Mouse (Mus musculus): ENCODE measurements around the gene AI597479.
"Not testable (repeated sequence)": the region's sequence is repeated elsewhere in the genome, so short reads cannot be mapped to it uniquely, and the experiment has no call there.

The AI597479 gene

DNA sequence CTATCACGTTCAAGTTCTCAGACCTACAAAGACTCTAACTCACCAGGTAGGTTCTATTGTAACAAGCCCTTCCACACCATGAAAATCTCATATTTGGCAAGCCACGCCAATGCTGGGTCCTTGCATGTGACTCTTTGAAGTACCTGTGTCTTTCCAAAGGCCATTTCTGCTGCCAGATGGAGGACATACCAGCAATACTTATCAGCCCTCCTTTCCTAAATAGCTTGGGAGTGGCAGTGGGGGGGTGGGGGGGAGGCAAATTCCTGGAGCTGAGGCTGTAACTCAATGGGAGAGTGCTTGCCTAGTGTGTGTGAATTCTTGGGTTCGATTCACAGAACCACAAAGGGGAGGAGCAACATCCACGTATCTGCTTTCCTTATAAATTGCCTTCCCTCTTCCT lies 26.2 kb downstream of the AI597479 start:
- DNase-seq (ENCODE audit: low read depth, low spot score): peak; percentile 25

DNA sequence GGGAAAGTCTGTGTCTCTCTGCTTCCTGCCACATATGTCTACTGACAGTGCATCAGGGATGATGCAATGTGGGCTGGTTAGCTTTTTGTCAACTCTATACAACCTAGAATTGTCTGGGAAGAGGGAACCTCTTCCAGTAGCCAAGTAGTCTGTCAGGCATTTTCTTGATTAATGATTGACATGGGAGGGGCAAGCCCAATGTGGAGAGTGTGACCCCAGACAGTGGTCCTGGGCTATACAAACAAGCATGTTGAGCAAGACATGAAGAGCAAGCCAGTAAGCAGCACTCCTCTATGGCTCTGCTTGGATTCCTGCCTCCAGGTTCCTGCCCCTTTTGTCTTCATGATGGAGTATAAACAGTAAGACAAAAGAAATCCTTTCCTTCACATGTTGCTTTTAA lies 28.7 kb downstream of the AI597479 start:
- DNase-seq (ENCODE audit: low read depth, low spot score): no peak

DNA sequence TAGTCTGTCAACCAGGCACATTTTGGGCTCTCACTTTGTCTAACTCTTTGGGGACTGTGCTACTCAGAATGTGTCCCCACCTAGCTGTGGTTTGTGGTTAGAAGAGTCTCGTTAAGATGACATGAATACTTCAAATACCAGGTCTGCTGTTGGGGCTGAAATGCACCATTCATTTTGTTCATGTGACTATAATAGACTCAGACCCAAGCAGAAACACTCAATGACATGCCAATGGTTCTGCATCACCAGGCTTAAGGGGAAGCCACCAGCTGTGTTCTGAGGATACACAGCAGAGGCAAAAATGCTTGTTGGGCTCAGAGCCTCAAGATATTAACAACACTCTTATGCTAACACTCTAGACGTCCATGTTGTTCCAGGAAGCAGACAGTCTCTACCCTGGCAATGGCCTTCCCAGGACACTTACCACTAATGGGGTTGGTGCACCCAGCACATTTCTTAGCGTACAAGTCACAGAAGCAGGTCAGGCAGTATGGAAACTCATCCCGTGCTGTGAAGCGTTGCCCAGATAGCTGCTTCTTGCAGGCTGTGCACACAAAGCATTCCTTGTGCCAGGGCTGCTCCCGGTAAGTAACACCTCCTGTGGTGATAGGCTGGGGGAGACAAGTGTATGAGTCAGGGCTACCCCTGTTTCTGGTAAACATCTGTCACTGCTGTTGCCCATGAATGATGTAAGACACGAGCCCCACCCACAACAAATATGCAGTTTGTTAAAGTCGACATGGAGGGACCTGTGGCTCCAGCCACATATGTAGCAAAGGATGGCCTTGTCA lies 29.5 kb downstream of the AI597479 start:
- no peak for DNase-seq (ENCODE audit: low read depth, low spot score)

DNA sequence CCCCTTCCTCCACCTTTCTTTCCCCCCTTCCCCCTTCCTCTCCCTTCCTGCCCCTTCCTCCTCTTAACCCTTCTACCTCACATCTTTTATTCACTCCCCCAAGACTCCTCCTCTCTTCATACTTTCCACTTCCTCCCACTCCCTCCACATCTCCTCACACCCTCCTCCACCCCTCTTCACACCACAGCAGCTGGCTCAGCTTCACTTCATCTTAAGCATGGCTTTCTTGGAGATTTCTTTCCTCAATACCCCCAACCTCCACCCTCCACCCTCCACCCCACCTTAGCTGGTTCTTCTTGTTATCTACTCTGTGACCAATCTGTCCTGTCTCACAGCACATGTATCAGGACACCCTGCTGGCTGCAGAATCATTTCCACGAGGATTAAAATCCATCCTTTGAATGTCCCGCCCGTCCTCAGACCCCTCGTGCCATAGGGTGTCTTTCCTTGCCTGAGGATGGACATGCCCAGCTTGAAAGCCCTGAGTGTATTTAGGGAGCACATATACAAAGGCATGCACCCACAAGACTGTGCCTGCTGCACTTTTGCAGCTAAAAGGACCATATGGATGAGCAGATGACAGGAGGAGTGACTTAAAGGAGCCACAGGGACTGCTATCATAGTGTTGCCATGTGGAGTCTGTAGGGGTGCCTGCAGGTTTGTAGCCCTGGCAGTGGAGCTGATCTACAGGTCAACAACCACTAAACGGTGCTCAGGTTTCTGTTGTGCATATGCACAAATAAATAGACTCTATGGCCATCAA lies 31.9 kb downstream of the AI597479 start:
- DNase-seq (ENCODE audit: low read depth, low spot score): no peak

DNA sequence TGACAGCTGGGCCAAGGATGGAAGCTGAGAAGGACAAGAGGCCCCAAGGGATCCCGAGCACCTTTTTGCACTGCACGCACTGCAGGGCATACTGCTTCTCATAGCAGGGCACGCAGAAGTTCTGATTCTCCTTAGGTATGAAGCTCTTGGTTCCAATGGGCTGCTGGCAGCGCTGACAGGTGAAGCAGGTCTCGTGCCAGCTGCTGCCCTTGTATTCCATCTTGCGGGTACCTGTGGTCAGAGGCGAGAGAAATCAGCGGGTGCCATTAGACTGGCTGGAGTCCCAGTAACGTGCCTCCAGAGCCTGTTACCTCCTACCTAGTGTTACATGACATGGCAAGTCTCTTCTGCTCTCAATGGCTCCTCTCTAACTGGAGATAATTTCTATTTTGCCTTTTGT lies 33.1 kb downstream of the AI597479 start:
- no peak for DNase-seq (ENCODE audit: low read depth, low spot score)

DNA sequence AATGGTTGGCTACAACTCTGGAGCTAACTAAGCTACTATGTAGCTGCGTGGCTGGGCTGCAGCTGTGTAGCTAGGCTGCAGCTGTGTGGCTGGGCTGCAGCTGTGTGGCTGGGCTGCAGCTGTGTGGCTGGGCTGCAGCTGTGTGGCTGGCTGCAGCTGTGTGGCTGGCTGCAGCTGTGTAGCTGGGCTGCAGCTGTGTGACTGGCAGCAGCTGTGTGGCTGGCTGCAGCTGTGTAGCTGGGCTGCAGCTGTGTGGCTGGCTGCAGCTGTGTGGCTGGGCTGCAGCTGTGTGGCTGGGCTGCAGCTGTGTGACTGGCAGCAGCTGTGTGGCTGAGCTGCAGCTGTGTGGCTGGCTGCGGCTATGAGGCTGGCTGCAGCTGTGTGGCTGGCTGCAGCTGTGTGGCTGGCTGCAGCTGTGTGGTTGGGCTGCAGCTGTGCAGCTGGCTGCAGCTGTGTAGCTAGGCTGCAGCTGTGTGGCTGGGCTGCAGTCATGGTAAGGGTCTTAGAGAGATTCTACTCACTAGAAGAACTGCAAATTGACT lies 38.0 kb downstream of the AI597479 start:
- not testable (repeated sequence) for DNase-seq (ENCODE audit: low read depth, low spot score)

DNA sequence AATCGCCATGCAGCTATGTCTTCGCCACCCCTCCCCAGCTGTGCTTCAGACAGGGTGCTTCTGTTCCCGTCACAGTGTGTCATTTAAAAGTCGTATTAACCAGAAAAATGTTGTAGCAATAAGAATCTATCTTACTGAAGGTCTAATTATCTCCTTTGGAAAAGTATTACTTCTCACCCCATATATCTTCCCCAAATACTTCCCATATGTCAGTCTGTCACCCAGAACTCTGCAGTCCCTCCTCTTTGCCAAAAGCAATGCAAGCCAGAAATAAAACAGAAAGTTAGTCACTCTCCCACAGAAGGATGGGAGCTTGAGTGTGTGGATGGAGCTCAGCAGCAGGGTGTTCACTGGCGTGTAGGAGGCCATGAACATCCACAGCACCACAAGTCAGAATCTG lies 38.8 kb downstream of the AI597479 start:
- DNase-seq (ENCODE audit: low read depth, low spot score): no peak

DNA sequence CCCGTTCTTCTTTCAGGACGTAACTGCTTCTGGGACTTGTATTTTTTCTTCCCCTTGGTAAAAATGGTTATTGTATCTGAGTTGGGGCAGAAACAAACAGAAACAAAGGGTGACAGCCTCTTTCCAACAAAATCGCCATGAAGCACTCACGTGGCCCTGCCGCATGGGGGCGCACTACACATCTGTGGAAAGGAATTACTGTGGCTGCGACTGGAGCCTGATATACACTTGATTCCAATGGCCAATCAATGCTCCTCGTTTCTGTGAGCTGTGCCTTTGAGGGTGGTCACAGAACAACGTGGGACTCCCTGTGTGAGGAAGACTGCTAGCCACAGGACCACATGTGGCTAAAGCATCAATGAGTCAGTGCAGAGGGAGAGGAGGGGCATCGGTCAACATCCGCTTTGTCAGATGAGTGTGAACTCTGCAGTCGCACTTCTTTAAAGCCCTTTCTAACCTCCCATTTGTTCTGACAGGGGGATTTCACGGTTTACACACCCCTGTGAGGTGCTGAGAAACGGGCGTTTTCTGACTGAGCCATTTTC lies 39.8 kb downstream of the AI597479 start:
- peak; percentile 79 for DNase-seq (ENCODE audit: low read depth, low spot score)

DNA sequence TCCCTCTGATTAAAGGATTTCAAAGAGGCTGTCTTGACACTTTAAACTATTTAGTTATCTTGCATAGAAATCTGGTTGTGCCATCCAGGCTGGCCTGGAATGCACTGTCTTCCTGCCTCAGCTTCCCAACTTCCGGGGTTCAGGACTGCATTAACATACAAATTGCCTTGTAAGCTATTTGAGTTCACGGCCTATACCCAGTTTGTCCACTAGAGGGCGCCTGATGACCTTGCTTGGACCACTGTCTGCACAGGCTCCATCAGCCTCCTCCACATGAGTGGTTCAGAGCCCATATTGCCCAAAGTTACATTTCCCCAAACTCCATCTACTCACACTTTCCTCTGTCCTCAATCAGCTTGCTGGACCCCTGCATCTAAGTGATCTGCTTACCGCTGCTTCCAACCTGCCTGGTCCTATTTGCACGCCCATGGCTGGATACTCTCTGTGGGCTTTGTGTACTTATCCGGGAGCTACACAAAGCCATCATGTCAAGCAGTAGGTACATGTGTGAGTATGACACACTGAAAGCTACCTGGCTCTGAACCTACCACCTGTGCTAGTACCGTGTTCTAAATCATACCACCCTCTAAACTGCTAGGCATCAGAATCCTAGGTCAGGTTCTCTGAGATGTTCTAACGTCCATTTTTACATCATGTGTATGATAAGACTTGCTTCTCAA lies 41.2 kb downstream of the AI597479 start:
- peak; percentile 94 for DNase-seq (ENCODE audit: low read depth, low spot score)

DNA sequence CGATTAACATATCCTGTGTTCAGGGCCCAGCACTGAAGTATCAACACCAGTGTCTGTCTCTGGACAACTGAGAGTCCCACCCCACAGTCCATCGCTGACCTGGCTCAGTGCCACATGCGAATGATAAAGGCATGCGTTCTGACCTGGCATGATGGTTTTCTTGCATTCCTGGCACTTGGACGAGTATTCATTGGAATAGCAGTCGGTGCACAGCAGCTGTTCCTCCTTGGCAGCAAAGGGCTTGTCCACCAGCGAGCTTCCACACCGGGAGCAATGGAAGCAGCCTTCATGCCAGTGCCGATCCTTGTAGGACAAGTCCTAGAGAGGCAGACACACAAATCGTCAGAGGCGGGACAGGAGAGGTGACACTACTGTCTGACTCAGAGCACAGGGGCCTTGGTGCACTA lies 43.0 kb downstream of the AI597479 start:
- DNase-seq (ENCODE audit: low read depth, low spot score): peak; percentile 21

DNA sequence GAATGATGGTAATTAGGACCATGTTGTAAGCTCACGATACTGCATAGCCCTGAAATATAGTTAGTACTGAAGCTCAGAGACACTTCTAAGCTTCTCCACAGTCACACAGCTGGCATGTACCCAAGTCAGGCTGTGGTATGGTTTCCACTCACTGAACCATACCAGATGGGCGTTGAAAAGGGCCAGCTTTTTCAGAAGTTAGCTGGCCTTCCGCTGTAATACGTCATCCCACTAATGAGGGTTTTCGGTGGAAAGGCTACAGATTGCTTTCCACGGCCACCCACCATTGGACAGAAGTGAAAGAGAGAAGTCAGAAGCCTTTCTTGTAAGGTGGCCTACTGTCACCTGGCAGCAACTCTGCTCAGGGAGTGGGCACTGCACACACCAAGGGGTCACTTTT lies 44.3 kb downstream of the AI597479 start:
- DNase-seq (ENCODE audit: low read depth, low spot score): no peak

DNA sequence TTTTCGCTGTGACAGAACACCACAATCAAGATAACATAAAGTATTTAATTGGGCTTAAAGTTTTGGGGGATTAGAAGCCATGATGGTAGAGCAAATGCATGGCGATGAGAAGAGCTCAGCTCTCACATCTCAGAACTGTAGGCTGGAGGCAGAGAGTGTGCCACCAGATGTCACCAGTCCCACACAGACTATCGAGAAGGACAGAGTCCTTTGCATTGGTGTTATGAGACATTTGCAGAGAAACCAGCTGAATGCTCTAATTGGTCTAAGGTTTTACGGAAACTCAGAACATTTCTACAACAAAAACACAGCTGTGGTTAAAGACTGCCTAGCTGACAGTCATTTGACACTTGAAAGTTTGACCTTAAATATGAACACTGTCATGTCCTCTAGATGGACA lies 44.8 kb downstream of the AI597479 start:
- DNase-seq (ENCODE audit: low read depth, low spot score): no peak

DNA sequence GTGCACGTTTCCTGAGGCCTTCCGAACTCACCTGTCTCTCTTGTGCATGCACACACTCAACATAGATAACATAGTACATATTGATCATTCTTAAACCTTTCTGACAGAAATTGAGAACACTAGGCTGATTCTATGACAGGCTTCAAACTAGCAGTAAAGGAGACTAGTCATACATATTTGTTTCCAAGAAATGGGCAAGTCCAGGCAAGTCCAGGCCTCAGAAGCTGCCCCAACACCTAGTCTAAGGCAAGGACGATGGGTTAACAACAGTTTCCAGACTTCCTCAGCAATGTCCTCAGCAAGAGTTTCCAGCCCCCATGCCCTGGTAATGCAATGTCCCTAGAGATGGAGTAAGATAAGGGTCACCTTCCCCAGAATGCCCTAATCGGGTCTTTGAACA lies 45.3 kb downstream of the AI597479 start:
- no peak for DNase-seq (ENCODE audit: low read depth, low spot score)

DNA sequence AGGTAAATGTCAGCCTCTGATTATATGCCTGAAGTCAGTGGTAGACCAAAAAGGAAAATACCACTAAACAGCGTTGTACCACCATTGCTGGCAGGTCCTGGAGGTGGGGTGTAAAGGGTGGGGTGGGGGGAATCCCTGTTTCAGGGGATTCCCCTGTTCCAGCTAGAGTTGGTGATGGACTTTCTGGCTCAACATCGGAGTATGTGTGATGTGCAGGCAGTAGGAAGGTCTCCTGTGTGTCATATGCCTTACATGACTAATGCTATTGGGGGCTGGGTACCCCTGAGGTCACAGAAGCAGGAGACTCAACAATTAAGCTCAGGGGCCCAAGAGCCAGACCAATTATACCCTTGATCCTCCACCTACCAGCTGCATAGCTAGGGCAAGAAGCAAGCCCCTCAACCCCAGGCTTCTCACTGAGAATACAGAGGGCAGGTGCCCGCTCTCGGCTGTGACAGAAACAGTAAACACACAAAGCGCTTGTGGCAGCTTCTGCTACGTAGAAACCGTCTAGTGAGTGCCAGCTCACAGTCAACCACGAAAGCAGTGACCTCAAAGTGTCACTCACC lies 45.9 kb downstream of the AI597479 start:
- no peak for DNase-seq (ENCODE audit: low read depth, low spot score)

DNA sequence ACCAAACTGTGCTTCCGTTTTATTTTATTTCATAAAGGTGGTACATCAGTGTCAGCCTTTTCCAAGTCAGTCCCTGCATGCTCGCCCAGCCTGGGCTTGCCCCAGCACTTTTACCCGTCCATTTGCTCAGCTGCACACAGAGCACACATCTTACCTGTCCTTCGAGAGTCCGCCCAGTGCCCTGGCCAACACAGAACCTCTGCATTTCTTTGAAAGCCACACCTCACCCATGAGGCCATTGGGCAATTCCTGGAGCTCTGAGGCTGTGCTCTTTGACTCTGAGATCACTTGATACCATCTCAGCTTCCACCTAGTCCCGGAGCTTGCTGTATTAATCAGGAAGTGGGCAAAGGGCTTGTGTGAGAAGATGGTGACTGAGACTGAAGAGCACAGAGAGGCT lies 46.9 kb downstream of the AI597479 start:
- DNase-seq (ENCODE audit: low read depth, low spot score): no peak

DNA sequence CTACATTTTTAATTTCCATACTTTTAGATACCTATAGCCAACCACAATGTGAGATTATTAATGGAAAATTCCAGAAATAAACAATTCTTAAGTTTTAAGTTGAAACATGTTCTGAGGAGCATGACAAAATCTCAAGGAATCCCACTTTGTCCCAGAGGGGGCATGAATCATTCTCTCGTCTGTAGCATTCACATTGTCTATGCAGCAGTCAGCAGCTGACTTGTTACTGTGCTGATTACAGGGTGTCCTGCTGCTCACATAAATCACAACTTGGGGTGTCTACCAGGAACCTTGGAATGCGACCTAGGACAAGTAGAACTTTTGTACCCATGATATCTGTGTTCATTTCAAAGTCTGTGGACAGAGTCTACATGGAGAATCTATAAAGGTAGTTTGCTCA lies 49.0 kb downstream of the AI597479 start:
- no peak for DNase-seq (ENCODE audit: low read depth, low spot score)

DNA sequence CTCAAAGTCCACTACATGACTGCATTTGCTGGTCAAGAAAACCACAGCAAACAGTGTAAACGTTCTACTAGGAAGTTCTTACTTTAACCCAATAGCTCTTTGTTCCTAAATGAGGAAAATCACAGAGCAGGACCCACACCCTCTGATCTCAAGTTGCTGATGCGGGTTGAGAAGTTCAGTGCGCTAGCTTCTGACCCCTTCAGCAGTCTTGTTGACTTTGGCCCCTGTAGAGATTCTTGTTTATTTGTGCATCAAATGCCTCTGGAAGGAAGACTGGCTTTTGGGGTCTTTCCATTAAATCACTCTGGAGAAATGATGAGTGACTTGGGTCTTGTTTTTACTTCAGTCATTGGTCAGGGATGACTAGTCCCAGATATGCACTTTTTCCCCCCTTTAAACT lies 51.7 kb downstream of the AI597479 start:
- DNase-seq (ENCODE audit: low read depth, low spot score): no peak

DNA sequence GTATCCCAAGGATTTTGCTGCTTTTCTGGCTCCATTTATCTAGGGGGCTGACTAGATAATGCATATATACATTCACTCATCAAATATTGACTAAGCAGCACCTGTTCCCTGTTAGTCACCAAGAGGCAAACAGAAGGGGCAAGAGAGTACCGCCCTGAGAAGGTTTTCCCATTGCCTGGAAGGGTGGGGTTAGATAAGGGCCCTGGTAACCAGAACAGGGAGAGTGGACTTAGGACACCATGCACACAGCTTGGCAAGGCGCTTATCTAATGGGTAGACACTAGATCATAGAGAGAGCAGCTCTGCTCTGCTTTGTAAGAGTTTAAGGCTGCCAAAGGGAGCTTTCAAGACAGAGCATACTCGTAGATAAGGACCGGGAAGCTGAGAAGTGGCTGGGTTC lies 54.1 kb downstream of the AI597479 start:
- DNase-seq (ENCODE audit: low read depth, low spot score): no peak

DNA sequence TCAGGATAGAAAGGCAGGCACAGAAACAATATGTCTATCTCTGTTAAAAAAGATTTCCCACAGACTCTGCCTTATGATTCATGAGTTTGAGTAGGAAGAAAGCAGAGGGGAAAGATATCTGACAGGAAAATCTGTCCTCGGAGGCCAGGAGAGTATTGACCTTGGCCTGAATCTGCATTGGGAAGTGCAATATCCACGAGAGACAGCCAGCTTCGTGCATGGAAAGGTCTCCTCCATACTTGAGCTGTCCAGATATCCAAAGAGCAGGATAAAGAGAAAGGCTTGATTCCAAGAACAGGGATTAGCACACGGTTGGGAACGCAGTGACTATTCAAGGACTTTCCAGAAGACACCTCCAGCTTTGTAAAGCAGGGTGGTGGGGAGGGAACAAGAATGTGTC lies 55.0 kb downstream of the AI597479 start:
- no peak for DNase-seq (ENCODE audit: low read depth, low spot score)

DNA sequence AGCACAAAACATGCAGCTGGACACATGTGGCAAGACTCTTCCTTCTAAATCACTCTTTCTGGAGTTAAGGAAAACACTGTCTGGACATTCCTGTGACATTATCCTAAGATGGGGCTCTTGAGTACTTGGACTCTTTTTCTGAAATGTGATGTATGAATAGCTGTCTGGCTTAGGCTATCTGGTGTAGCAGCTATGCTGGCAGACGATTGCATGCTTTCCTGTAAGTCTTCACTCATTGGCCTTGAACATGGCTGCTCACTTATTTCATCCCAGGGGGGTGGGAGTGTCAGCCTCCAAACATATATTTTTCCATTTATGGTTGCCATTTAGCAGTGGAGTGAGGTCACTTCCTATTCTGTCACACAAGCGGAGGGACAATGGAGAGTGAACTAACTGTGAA lies 56.0 kb downstream of the AI597479 start:
- DNase-seq (ENCODE audit: low read depth, low spot score): no peak

DNA sequence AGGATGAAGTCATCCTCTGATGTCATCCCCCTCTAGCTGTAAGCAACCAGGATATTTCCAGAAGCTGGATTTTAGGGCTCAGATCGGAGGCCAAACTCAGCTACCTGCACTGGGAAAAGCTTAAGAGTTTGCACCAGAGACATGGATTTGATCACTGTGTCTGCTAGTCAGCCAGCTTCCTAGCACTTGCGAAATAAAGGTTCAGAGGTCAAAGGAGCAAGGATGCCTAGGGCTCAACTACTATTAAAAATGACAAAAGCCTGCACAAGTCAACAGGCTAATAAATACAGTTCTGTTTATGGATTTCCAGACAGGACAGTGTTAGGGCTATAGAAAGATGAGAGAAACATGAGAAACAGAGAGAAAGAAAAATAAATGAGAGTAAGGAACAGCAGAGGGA lies 59.4 kb downstream of the AI597479 start:
- DNase-seq (ENCODE audit: low read depth, low spot score): no peak

DNA sequence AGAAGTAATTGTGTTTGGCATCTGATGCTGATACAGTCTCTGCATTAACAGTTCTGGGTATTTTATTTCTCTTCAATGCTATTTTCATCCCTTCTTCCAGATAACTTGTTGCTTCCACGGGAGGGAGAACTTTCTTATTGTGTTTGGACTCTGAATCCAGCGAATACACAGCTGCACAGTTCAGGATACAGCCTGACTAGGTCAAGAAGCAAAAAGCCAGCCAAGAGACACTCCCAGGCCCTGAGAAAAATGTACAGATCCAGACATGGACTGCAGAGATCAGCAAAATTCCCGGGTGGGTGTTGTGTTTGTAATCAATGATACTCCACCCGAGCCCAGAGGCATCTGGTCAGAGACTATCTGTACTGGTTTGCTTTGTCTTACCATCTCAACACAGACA lies 60.9 kb downstream of the AI597479 start:
- no peak for DNase-seq (ENCODE audit: low read depth, low spot score)
